Mouse (Mus musculus): ENCODE data around the gene Ccdc90b. TPM values are rescaled to one million over a fixed set of nuclear protein-coding genes. Genes with fewer than 3 reads are reported as not detected.
A peak's percentile ranks its signal among the peaks of the same experiment; 100 is the strongest.

The Ccdc90b gene
- polyA plus RNA-seq (2011; ENCODE audit: insufficient read depth, insufficient read length, low replicate concordance, missing spikeins) = 4.6 and 6.3 TPM in 2 replicates

DNA sequence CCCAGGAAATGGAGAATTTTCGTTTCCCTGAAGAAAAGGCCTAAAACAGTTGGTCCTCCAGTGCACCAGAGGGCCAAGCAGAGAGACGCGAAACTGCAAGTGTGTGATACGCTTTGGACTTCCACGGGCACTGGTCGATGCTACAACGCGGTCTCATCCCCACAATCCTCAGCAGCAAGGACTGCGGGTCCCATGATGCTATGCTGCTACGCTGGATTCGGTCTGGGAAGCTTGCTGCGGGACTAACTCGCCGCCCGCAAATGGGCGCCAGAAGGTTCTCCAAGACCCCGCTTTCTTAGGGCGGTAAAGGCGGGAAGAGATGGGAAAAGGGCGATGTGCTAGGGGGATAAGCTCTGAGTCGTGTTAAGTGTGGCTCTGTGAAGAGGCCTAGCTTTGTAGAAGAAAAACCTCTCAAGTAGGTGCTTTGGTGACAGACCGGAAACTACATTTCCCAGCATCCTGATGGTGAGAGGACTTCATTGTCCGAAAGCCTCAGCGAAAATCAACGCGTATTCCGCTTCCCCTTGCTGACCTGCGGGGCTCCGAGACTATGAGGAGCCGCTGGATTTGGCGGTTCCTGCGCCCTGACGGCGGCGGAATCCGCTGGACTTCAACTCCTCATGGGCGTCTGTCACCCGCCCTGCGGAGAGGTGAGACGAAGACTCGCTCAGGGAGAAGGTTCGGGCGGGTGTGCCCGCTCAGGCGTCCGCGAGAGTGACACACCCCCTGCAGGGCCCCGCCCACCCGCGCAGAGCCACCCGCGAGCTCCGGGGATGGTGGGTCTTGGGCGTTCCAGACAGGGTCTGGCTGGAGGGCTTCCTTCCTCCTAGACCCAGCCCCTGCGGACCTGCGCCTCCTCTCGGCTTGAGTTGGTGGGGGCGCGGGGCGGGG lies at the start of gene Ccdc90b:
TSS of gene Ccdc90b (plus strand) at position 164 of the 891 bp plus-strand sequence.
- 4% methylated on average over 60 of the region's 60 CpGs for WGBS
- peak; percentile 53 for TF ChIP-seq POLR2A (IDR thresholded peaks at IDR 0.05; ENCODE audit: borderline replicate concordance, control insufficient read depth, low read depth, low read length)
- peak; percentile 45; the same call in 1 of the 2 replicates for TF ChIP-seq CTCF (IDR thresholded peaks at IDR 0.05; ENCODE audit: control insufficient read depth, insufficient read depth, low read length)
- Histone ChIP-seq H3K27ac (ENCODE audit: control insufficient read depth, insufficient read depth, low read depth, low read length, poor library complexity) (peak within 1 kb of the TSS; percentile 76), H3K4me1 (ENCODE audit: control insufficient read depth, insufficient read depth, low read length) (peaks cover 2% of the 10 kb centered on the region; the same call in 1 of the 2 replicates), H3K4me3 (replicated peaks; ENCODE audit: control insufficient read depth, low read depth, low read length) (peak within 1 kb of the TSS; percentile 91)

DNA sequence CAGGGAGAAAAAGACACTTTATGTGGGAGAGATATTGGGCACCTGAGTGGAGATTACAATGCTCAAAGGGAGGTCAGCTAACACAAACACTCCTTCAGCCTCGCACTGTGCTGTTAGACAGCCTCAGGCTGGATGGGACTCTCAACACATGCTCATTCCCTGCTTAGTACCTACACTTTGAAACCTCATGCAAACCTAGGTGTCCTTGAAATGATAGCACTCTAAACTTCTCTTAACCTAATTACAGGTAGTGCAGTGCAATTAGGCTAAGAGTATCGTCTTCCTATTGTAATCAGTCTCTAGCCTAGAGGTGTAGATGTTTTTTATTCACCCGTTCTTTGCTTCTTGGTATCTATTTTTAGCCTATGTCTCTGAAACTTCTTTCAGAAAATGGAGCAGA lies 40.6 kb upstream of the Ccdc90b start:
- H3K27ac ChIP-seq (ENCODE audit: control insufficient read depth, insufficient read depth, low read depth, low read length, poor library complexity) = no peak overlapping the region

GRCm38 (mm10) chr7:92520820-92521219 lies 40.1 kb upstream of the Ccdc90b start:
- H3K27ac ChIP-seq (ENCODE audit: control insufficient read depth, insufficient read depth, low read depth, low read length, poor library complexity) = no peak overlapping the region
- no peaks in the 10 kb centered on the region for H3K4me1 ChIP-seq (ENCODE audit: control insufficient read depth, insufficient read depth, low read length)
- no peak overlapping the region for H3K4me3 ChIP-seq (replicated peaks; ENCODE audit: control insufficient read depth, low read depth, low read length)
- no peak for TF ChIP-seq CTCF (IDR thresholded peaks at IDR 0.05; ENCODE audit: control insufficient read depth, insufficient read depth, low read length)
- TF ChIP-seq POLR2A (IDR thresholded peaks at IDR 0.05; ENCODE audit: borderline replicate concordance, control insufficient read depth, low read depth, low read length) = no peak
- WGBS = 36% methylated on average over 4 of the region's 4 CpGs

More for the DNA sequence above, 40.6 kb upstream of the Ccdc90b start:
- no peaks in the 10 kb centered on the region for H3K4me1 ChIP-seq (ENCODE audit: control insufficient read depth, insufficient read depth, low read length)
- H3K4me3 ChIP-seq (replicated peaks; ENCODE audit: control insufficient read depth, low read depth, low read length) = no peak overlapping the region
- 66% methylated on average over 3 of the region's 3 CpGs for WGBS
- TF ChIP-seq POLR2A (IDR thresholded peaks at IDR 0.05; ENCODE audit: borderline replicate concordance, control insufficient read depth, low read depth, low read length) = no peak
- TF ChIP-seq CTCF (IDR thresholded peaks at IDR 0.05; ENCODE audit: control insufficient read depth, insufficient read depth, low read length) = no peak

DNA sequence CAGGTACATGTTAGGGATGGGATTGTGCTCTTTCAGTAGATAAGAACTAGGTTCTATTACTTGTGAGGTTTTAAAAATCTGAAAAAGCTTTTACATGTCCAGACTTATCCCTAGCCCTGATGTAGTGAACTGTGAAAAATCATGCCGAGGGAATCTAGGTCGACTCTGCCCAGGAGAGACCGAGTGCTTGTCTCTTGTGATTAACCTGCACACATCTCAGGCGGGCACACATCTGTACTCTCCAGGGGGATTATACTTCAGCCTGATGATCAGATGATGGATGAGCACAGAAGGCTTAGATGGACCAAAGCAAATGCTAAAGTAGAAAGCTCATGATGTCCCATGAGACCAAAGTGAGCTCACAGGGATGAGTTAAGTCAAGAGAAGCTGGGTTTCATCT lies 31.7 kb upstream of the Ccdc90b start:
- no peak for TF ChIP-seq CTCF (IDR thresholded peaks at IDR 0.05; ENCODE audit: control insufficient read depth, insufficient read depth, low read length)
- no peak for TF ChIP-seq POLR2A (IDR thresholded peaks at IDR 0.05; ENCODE audit: borderline replicate concordance, control insufficient read depth, low read depth, low read length)
- Histone ChIP-seq H3K27ac (ENCODE audit: control insufficient read depth, insufficient read depth, low read depth, low read length, poor library complexity) (no peak overlapping the region), H3K4me3 (replicated peaks; ENCODE audit: control insufficient read depth, low read depth, low read length) (no peak overlapping the region), H3K4me1 (ENCODE audit: control insufficient read depth, insufficient read depth, low read length) (no peaks in the 10 kb centered on the region)
- WGBS = 76% methylated on average over 4 of the region's 4 CpGs

DNA sequence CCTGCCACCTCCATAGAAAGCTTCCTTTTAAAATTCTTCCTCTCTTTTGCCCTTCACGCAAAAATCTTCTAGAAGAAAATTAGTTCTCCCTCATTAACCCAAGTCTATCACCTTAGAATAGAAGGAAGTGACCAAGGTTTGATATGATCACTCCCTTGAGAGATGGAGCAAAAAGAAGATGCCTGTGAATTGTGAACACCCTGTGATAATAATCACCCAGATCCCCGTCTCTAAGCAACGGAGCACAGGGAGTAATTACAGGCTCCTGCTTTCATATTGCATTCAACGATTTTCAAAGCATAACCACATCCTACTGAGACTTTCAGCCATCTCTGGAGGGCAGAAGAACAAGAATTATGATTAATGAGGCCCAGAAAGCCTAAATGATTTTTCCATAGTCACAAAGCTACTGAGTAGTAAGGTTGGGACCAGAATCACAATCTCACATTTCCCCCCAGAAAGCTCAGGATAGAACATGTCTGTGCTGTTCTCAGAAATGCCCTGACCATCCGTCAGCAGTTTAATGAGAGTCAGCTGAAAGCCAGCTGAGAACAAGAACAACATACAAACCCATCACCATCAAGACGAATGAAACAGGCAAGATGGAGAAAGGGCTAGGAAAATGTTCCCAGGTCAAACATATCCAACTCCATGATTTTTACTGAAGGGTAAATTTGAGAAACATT lies 28.5 kb upstream of the Ccdc90b start:
- TF ChIP-seq POLR2A (IDR thresholded peaks at IDR 0.05; ENCODE audit: borderline replicate concordance, control insufficient read depth, low read depth, low read length) = no peak
- no peak for TF ChIP-seq CTCF (IDR thresholded peaks at IDR 0.05; ENCODE audit: control insufficient read depth, insufficient read depth, low read length)
- H3K4me3 ChIP-seq (replicated peaks; ENCODE audit: control insufficient read depth, low read depth, low read length) = no peak overlapping the region
- no peak overlapping the region for H3K27ac ChIP-seq (ENCODE audit: control insufficient read depth, insufficient read depth, low read depth, low read length, poor library complexity)
- no peaks in the 10 kb centered on the region for H3K4me1 ChIP-seq (ENCODE audit: control insufficient read depth, insufficient read depth, low read length)
- WGBS = 75% methylated on average over 6 of the region's 6 CpGs

GRCm38 (mm10) chr7:92546763-92547162 lies 14.2 kb upstream of the Ccdc90b start:
- Histone ChIP-seq H3K4me1 (ENCODE audit: control insufficient read depth, insufficient read depth, low read length) (no peaks in the 10 kb centered on the region), H3K4me3 (replicated peaks; ENCODE audit: control insufficient read depth, low read depth, low read length) (no peak overlapping the region), H3K27ac (ENCODE audit: control insufficient read depth, insufficient read depth, low read depth, low read length, poor library complexity) (no peak overlapping the region)
- 63% methylated on average over 2 of the region's 2 CpGs for WGBS
- TF ChIP-seq POLR2A (IDR thresholded peaks at IDR 0.05; ENCODE audit: borderline replicate concordance, control insufficient read depth, low read depth, low read length) = no peak
- TF ChIP-seq CTCF (IDR thresholded peaks at IDR 0.05; ENCODE audit: control insufficient read depth, insufficient read depth, low read length) = no peak

DNA sequence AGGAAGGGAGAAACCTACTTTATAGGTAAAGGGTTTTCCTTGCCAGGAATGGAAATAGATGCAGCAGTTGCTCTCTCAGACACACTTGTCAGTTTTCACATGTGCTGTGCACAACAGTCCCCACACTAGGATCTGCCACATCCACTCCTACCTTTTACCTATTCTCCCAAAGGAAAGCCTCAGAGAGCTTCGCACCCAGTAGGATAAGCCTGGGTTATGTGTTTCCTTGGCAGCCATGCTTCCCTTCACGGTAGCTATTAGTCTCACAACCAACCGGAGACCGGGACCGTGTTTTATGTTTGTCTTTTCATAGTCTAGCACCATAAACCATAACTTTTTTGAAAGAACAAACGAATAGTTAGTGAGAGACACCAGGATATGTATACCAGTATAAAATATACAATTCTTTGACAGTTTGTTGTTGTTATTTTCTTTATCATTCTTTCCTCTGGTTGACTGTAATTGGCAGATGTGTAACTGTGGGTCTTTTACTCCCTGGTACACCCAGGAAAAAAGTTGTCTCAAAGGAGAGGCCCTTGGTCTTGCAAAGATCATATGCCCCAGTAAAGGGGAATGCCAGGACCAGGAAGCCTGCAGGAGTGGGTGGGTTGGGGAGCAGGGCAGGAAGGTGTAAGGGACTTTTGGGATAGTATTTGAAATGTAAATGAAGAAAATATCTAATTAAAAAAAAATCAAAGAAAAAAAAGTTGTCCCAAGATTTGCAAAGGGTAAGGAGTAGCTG lies 10.5 kb upstream of the Ccdc90b start:
- TF ChIP-seq CTCF (IDR thresholded peaks at IDR 0.05; ENCODE audit: control insufficient read depth, insufficient read depth, low read length) = no peak
- TF ChIP-seq POLR2A (IDR thresholded peaks at IDR 0.05; ENCODE audit: borderline replicate concordance, control insufficient read depth, low read depth, low read length) = no peak
- H3K4me3 ChIP-seq (replicated peaks; ENCODE audit: control insufficient read depth, low read depth, low read length) = no peak overlapping the region

More for the DNA sequence above, 10.5 kb upstream of the Ccdc90b start:
- Histone ChIP-seq H3K27ac (ENCODE audit: control insufficient read depth, insufficient read depth, low read depth, low read length, poor library complexity) (no peak overlapping the region), H3K4me1 (ENCODE audit: control insufficient read depth, insufficient read depth, low read length) (no peaks in the 10 kb centered on the region)
- WGBS = 89% methylated on average over 6 of the region's 6 CpGs
